Mouse (Mus musculus) brain, embryonic 14.5 days (tissue): ENCODE data around the gene Chst5.

ENCODE experiments used
- CTCF ChIP-seq: fragments of 200-500 bp; IDR thresholded peaks from 2 replicates; pipeline ENCODE4 v1.5.1; 2012; ENCODE audit warnings: inconsistent platforms, mild to moderate bottlenecking, moderate library complexity, borderline replicate concordance; ENCODE audit not compliant: insufficient read depth, insufficient read length; ENCODE audit errors: extremely low read depth
- POLR2A ChIP-seq: fragments of 200-500 bp; IDR thresholded peaks from 2 replicates; pipeline ENCODE4 v1.6.1; 2012; ENCODE audit warnings: mild to moderate bottlenecking, inconsistent platforms, borderline replicate concordance; ENCODE audit not compliant: poor library complexity, insufficient read depth, insufficient read length, severe bottlenecking; ENCODE audit errors: extremely low read depth

GRCm38 (mm10) chr8:111941101-111941454, 30.8 kb upstream of the Chst5 start:
- TF ChIP-seq POLR2A: no peak
- TF ChIP-seq CTCF: no peak
